Mouse (Mus musculus) megakaryocyte, embryonic 14.5 days (primary cell): ENCODE results near the gene Gm49384.

Experiments used
- FLI1 ChIP-seq: IDR thresholded peaks from 2 replicates; pipeline ENCODE4 v1.6.1; 2012; ENCODE audit warnings: low read length, inconsistent platforms, mixed read lengths
- GATA1 ChIP-seq: IDR thresholded peaks from 3 replicates; pipeline ENCODE4 v1.6.1; 2012; ENCODE audit warnings: mixed read lengths, low read length, inconsistent platforms, borderline replicate concordance

- TF ChIP-seq GATA1 (no peak), FLI1 (no peak)
Observed at GRCm38 (mm10) chr12:69240876-69241275, 36.8 kb upstream of the Gm49384 start, which contains the start of gene Klhdc1.
